Mouse (Mus musculus) MEL (cell line): Measurements from ENCODE around the gene Nr4a1. TPM values are rescaled to one million over a fixed set of nuclear protein-coding genes. Genes with fewer than 3 reads are reported as not detected.
A peak's percentile ranks its signal among the peaks of the same experiment; 100 is the strongest.

Experiments used
- DNase-seq: peaks from one replicate; pipeline ENCODE4 v3.0.0; 2011; ENCODE audit warnings: low read depth, low spot score
- H3K27ac ChIP-seq: 2 replicates; pipeline ENCODE4 v1.5.1; 2012; ENCODE audit warnings: low read depth, mild to moderate bottlenecking, control low read depth, low read length, moderate library complexity; ENCODE audit not compliant: control insufficient read depth
- H3K27me3 ChIP-seq, 2 experiments: fragments of 150-350 bp in 1 of 2; sonication (generic) in 1 of 2; 2 replicates each; pipeline ENCODE4 v1.6.1; 2012; ENCODE audit warnings: low read length in 2 of 2, mild to moderate bottlenecking in 2 of 2, improper control_type of control experiment in 1 of 2, moderate library complexity in 1 of 2; ENCODE audit not compliant: insufficient read depth in 2 of 2, control insufficient read depth in 1 of 2
- H3K36me3 ChIP-seq, 2 experiments: 2 replicates each; pipeline ENCODE4 v1.6.1; 2012 to 2014; ENCODE audit warnings: low read length in 2 of 2, improper control_type of control experiment in 1 of 2, inconsistent platforms in 1 of 2, mild to moderate bottlenecking in 1 of 2; ENCODE audit not compliant: insufficient read depth in 2 of 2, control insufficient read depth in 1 of 2
- H3K4me1 ChIP-seq, 2 experiments: fragments of 150-350 bp in 1 of 2; sonication (generic) in 1 of 2; 2 replicates each; pipeline ENCODE4 v1.6.1; 2012; ENCODE audit warnings: low read length in 2 of 2, improper control_type of control experiment in 1 of 2, mild to moderate bottlenecking in 1 of 2; ENCODE audit not compliant: insufficient read depth in 2 of 2, control insufficient read depth in 1 of 2
- H3K4me3 ChIP-seq, 2 experiments: fragments of 150-350 bp in 1 of 2; sonication (generic) in 1 of 2; 2 replicates each; pipeline ENCODE4 v1.5.1; 2012; ENCODE audit warnings: low read depth in 2 of 2, low read length in 2 of 2, mild to moderate bottlenecking in 2 of 2, moderate library complexity in 2 of 2, control low read depth in 1 of 2, improper control_type of control experiment in 1 of 2; ENCODE audit not compliant: control insufficient read depth in 1 of 2, insufficient read depth in 1 of 2
- H3K79me2 ChIP-seq: 2 replicates; pipeline ENCODE4 v1.6.1; 2012; ENCODE audit warnings: mild to moderate bottlenecking, low read length, moderate library complexity; ENCODE audit not compliant: control insufficient read depth, poor library complexity, insufficient read depth
- H3K9ac ChIP-seq: 2 replicates; pipeline ENCODE4 v1.6.1; 2012; ENCODE audit warnings: low read depth, mild to moderate bottlenecking, control low read depth, low read length, moderate library complexity; ENCODE audit not compliant: control insufficient read depth, poor library complexity, severe bottlenecking
- H3K9me3 ChIP-seq: fragments of 150-350 bp; sonication (generic); replicated peaks from 2 replicates; pipeline ENCODE4 v1.6.1; 2012; ENCODE audit warnings: mild to moderate bottlenecking, low read length, improper control_type of control experiment, moderate library complexity; ENCODE audit not compliant: insufficient read depth
- BHLHE40 ChIP-seq: IDR thresholded peaks from 2 replicates; pipeline ENCODE4 v1.6.1; 2012; ENCODE audit warnings: low read depth, mild to moderate bottlenecking, inconsistent platforms, low read length, improper control_type of control experiment, borderline replicate concordance
- CHD1 ChIP-seq: IDR thresholded peaks from 2 replicates; pipeline ENCODE4 v1.6.1; 2012; ENCODE audit warnings: low read depth, mild to moderate bottlenecking, inconsistent platforms, low read length, improper control_type of control experiment
- CHD2 ChIP-seq: IDR thresholded peaks from 2 replicates; pipeline ENCODE4 v1.6.1; 2011; ENCODE audit warnings: low read length, improper control_type of control experiment
- CTCF ChIP-seq, 3 experiments: IDR thresholded peaks in 2 of 3; conservative IDR thresholded peaks in 1 of 3; 2 replicates each; pipeline ENCODE4 v1.5.1; 2011 to 2012; ENCODE audit warnings: low read length in 3 of 3, low read depth in 2 of 3, mild to moderate bottlenecking in 2 of 3, improper control_type of control experiment in 1 of 3, inconsistent platforms in 1 of 3, mixed read lengths in 1 of 3, moderate library complexity in 1 of 3; ENCODE audit not compliant: control insufficient read depth in 1 of 3, insufficient read depth in 1 of 3, poor library complexity in 1 of 3, severe bottlenecking in 1 of 3
- ELF1 ChIP-seq: IDR thresholded peaks from 2 replicates; pipeline ENCODE4 v1.6.1; 2014; ENCODE audit warnings: low read depth, mild to moderate bottlenecking, inconsistent platforms, low read length, improper control_type of control experiment, moderate library complexity
- EP300 ChIP-seq, 2 experiments: IDR thresholded peaks; 2 replicates each; pipeline ENCODE4 v1.6.1; 2011; ENCODE audit warnings: improper control_type of control experiment in 2 of 2, low read length in 2 of 2, low read depth in 1 of 2, mild to moderate bottlenecking in 1 of 2
- ETS1 ChIP-seq: IDR thresholded peaks from 2 replicates; pipeline ENCODE4 v1.6.1; 2012; ENCODE audit warnings: low read depth, mild to moderate bottlenecking, inconsistent platforms, low read length, improper control_type of control experiment, moderate library complexity
- GABPA ChIP-seq: IDR thresholded peaks from 2 replicates; pipeline ENCODE4 v1.6.1; 2012; ENCODE audit warnings: low read depth, mild to moderate bottlenecking, inconsistent platforms, low read length, improper control_type of control experiment, moderate library complexity
- GATA1 ChIP-seq: IDR thresholded peaks from 2 replicates; pipeline ENCODE4 v1.6.1; 2011; ENCODE audit warnings: low read depth, low read length, improper control_type of control experiment
- JUND ChIP-seq: IDR thresholded peaks from 2 replicates; pipeline ENCODE4 v1.6.1; 2011; ENCODE audit warnings: low read depth, mild to moderate bottlenecking, improper control_type of control experiment, low read length
- KAT2A ChIP-seq: conservative IDR thresholded peaks from 2 replicates; pipeline ENCODE4 v1.6.1; 2012; ENCODE audit warnings: low read depth, low read length, improper control_type of control experiment, inconsistent platforms
- MAX ChIP-seq: IDR thresholded peaks from 2 replicates; pipeline ENCODE4 v1.6.1; 2011; ENCODE audit warnings: low read length, improper control_type of control experiment
- MAZ ChIP-seq: IDR thresholded peaks from 2 replicates; pipeline ENCODE4 v1.6.1; 2012; ENCODE audit warnings: low read depth, mild to moderate bottlenecking, inconsistent platforms, low read length, improper control_type of control experiment
- MXI1 ChIP-seq: IDR thresholded peaks from 2 replicates; pipeline ENCODE4 v1.6.1; 2011; ENCODE audit warnings: mild to moderate bottlenecking, low read depth, low read length, improper control_type of control experiment
- NELFE ChIP-seq: IDR thresholded peaks from 2 replicates; pipeline ENCODE4 v1.6.1; 2011; ENCODE audit warnings: low read depth, low read length, improper control_type of control experiment
- POLR2A ChIP-seq, 2 experiments: IDR thresholded peaks; 2 replicates each; pipeline ENCODE4 v1.6.1; 2011 to 2012; ENCODE audit warnings: low read length in 2 of 2, mild to moderate bottlenecking in 2 of 2, control low read depth in 1 of 2, improper control_type of control experiment in 1 of 2, low read depth in 1 of 2, moderate library complexity in 1 of 2; ENCODE audit not compliant: control insufficient read depth in 1 of 2, insufficient read depth in 1 of 2, poor library complexity in 1 of 2
- POLR2AphosphoS2 ChIP-seq: IDR thresholded peaks from 2 replicates; pipeline ENCODE4 v1.6.1; 2011; ENCODE audit warnings: low read length, improper control_type of control experiment
- TAL1 ChIP-seq: IDR thresholded peaks from 2 replicates; pipeline ENCODE4 v1.6.1; 2012; ENCODE audit warnings: mild to moderate bottlenecking, inconsistent platforms, low read length, moderate library complexity, mixed read lengths
- TBP ChIP-seq: IDR thresholded peaks from 2 replicates; pipeline ENCODE4 v1.8.0; 2011; ENCODE audit warnings: low read depth, low read length, improper control_type of control experiment
- UBTF ChIP-seq: IDR thresholded peaks from 2 replicates; pipeline ENCODE4 v1.6.1; 2012; ENCODE audit warnings: low read depth, mild to moderate bottlenecking, inconsistent platforms, low read length, improper control_type of control experiment, moderate library complexity, borderline replicate concordance; ENCODE audit not compliant: insufficient read depth
- USF2 ChIP-seq, 2 experiments: IDR thresholded peaks; 2 replicates each; pipeline ENCODE4 v1.6.1; 2011 to 2012; ENCODE audit warnings: improper control_type of control experiment in 2 of 2, low read length in 2 of 2, borderline replicate concordance in 1 of 2, inconsistent platforms in 1 of 2, low read depth in 1 of 2, mild to moderate bottlenecking in 1 of 2; ENCODE audit not compliant: insufficient read depth in 1 of 2
- ZMIZ1 ChIP-seq: IDR thresholded peaks from 2 replicates; pipeline ENCODE4 v1.6.1; 2012; ENCODE audit warnings: low read depth, mild to moderate bottlenecking, inconsistent platforms, low read length, improper control_type of control experiment, moderate library complexity
- ZNF384 ChIP-seq: IDR thresholded peaks from 2 replicates; pipeline ENCODE4 v1.6.1; 2012; ENCODE audit warnings: low read depth, mild to moderate bottlenecking, inconsistent platforms, low read length, improper control_type of control experiment
- polyA plus RNA-seq, 2 experiments: library from polyadenylated mRNA; stranded (reverse) in 1 of 2; unstranded in 1 of 2; fragments of >175 nt in 1 of 2; fragments of >200 nt in 1 of 2; gene quantifications; 2 replicates each; pipeline versions ENCODE4 v1.2.1 to v1.2.4; 2012; ENCODE audit warnings: low replicate concordance in 2 of 2, low read depth in 1 of 2; ENCODE audit not compliant: insufficient read length in 2 of 2, insufficient read depth in 1 of 2, missing spikeins in 1 of 2
- total RNA-seq: library from RNA; depleted of rRNA; stranded (reverse); fragments of 300-350 nt; gene quantifications from 2 replicates; pipeline ENCODE4 v1.2.3, GENCODE M21; 2012

The Nr4a1 gene
- total and polyA plus RNA-seq, 3 experiments: 2.0 to 12.8 TPM; not detected in 1

GRCm38 (mm10) chr15:101259922-101260321 is 5.9 kb downstream of the Nr4a1 start:
- no peaks in the 10 kb centered on the region for H3K9me3 ChIP-seq
- H3K27me3 ChIP-seq: no peaks in the 10 kb centered on the region
- H3K79me2 ChIP-seq: no peaks in the 10 kb centered on the region
- H3K36me3 ChIP-seq: peaks cover 0 to 34% of the 10 kb centered on the region in 2 experiments; a peak in 2 of 4 replicates
- H3K9ac ChIP-seq: no peak overlapping the region
- no peak overlapping the region for H3K4me3 ChIP-seq
- peaks cover 12 to 46% of the 10 kb centered on the region in 2 experiments for H3K4me1 ChIP-seq
- TF ChIP-seq KAT2A (no peak), ELF1 (no peak), ETS1 (no peak), GATA1 (no peak), CHD1 (no peak), USF2 (IDR thresholded peaks at IDR 0.05; ENCODE audit: borderline replicate concordance in 1 of 2, insufficient read depth in 1 of 2, low read depth in 1 of 2, low read length in 2 of 2) (no peak), BHLHE40 (no peak), CHD2 (no peak), GABPA (no peak), MAX (no peak), UBTF (no peak), POLR2AphosphoS2 (no peak), TAL1 (no peak), MAZ (no peak), POLR2A (IDR thresholded peaks at IDR 0.05; ENCODE audit: control insufficient read depth in 1 of 2, insufficient read depth in 1 of 2, low read depth in 1 of 2, low read length in 2 of 2, poor library complexity in 1 of 2) (no peak), ZMIZ1 (no peak), NELFE (no peak), TBP (no peak), EP300 (IDR thresholded peaks at IDR 0.05; ENCODE audit: low read depth in 1 of 2, low read length in 2 of 2) (no peak)
- H3K27ac ChIP-seq: no peak overlapping the region
- no peak for DNase-seq

GRCm38 (mm10) chr15:101260387-101260786 is 6.3 kb downstream of the Nr4a1 start:
- DNase-seq: no peak
- H3K27me3 ChIP-seq: no peaks in the 10 kb centered on the region
- peak overlapping the region; percentile 88 for H3K27ac ChIP-seq
- H3K9ac ChIP-seq: peak overlapping the region; percentile 58
- TF ChIP-seq MXI1 (no peak), NELFE (no peak), BHLHE40 (no peak), GATA1 (no peak), JUND (no peak), KAT2A (no peak), CTCF (IDR thresholded peaks at IDR 0.05 in 2 of 3, conservative IDR thresholded peaks at IDR 0.05 in 1 of 3; ENCODE audit: control insufficient read depth in 1 of 3, insufficient read depth in 1 of 3, low read depth in 2 of 3, low read length in 3 of 3, poor library complexity in 1 of 3, severe bottlenecking in 1 of 3) (no peak), ZNF384 (no peak), EP300 (IDR thresholded peaks at IDR 0.05; ENCODE audit: low read depth in 1 of 2, low read length in 2 of 2) (no peak)
- TF ChIP-seq, all 39 proteins: peak for 0
- Histone ChIP-seq H3K9me3 (no peaks in the 10 kb centered on the region), H3K36me3 (peaks cover 0 to 31% of the 10 kb centered on the region in 2 experiments; a peak in 2 of 4 replicates), H3K79me2 (no peaks in the 10 kb centered on the region), H3K4me3 (peak overlapping the region; percentile 29 to 51; a peak in 2 of 4 replicates), H3K4me1 (peaks cover 11 to 42% of the 10 kb centered on the region in 2 experiments)
